Mouse (Mus musculus): Measurements from ENCODE around the gene Rab1b.

DNA sequence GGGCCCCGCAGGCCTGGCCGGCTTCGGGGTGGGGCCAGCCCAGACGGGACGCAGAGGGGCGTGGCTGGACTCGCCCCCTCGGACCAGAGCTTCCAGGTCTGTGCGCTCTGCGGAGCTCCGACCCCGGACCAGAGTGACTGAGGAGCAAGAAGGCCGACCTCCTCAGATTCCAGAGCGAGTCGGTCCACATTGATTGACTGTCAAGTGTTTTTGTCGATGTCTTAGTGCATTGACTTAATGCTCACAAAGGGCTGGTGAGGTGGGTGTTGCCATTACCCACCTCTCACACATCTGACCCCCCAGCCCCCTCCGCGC is 11.5 kb upstream of the Rab1b start, which contains the start of gene Klc2:
- TF ChIP-seq CTCF (IDR thresholded peaks at IDR 0.05; ENCODE audit: control insufficient read depth, insufficient read depth, low read length), result no peak
- no peak for TF ChIP-seq POLR2A (IDR thresholded peaks at IDR 0.05; ENCODE audit: borderline replicate concordance, control insufficient read depth, low read depth, low read length)
